Mouse (Mus musculus): Measurements from ENCODE around the gene Efcab2. TPM values are rescaled to one million over a fixed set of nuclear protein-coding genes. Genes with fewer than 3 reads are reported as not detected.

Efcab2 gene
- 0.89 and 1.4 TPM in 2 replicates for polyA plus RNA-seq (2012; rRNA removed)

- no peak for DNase-seq (ENCODE audit: low read depth)
Measured at GRCm38 (mm10) chr1:178405951-178406711, at the start of gene Efcab2. Efcab2 (plus strand) TSS chr1:178406085.

- no peak for DNase-seq (ENCODE audit: low read depth)
Measured at GRCm38 (mm10) chr1:178357776-178358710, 47.8 kb upstream of the Efcab2 start.

- no peak for DNase-seq (ENCODE audit: low read depth)
Measured at GRCm38 (mm10) chr1:178360264-178360663, 45.6 kb upstream of the Efcab2 start.

- no peak for DNase-seq (ENCODE audit: low read depth)
Measured at GRCm38 (mm10) chr1:178360702-178361101, 45.2 kb upstream of the Efcab2 start.

GRCm38 (mm10) chr1:178365171-178365570 is 40.7 kb upstream of the Efcab2 start:
- no peak for DNase-seq (ENCODE audit: low read depth)

GRCm38 (mm10) chr1:178368121-178368520 is 37.8 kb upstream of the Efcab2 start:
- DNase-seq (ENCODE audit: low read depth): no peak

- DNase-seq (ENCODE audit: low read depth): peak; percentile 49
Measured at GRCm38 (mm10) chr1:178368548-178369271, 37.2 kb upstream of the Efcab2 start.

- DNase-seq (ENCODE audit: low read depth): peak; percentile 54
Measured at GRCm38 (mm10) chr1:178369272-178369651, 36.6 kb upstream of the Efcab2 start.

GRCm38 (mm10) chr1:178372681-178373080 is 33.2 kb upstream of the Efcab2 start:
- DNase-seq (ENCODE audit: low read depth): no peak

- no peak for DNase-seq (ENCODE audit: low read depth)
Measured at GRCm38 (mm10) chr1:178375381-178375780, 30.5 kb upstream of the Efcab2 start.

GRCm38 (mm10) chr1:178376061-178376460 is 29.8 kb upstream of the Efcab2 start:
- DNase-seq (ENCODE audit: low read depth): no peak

GRCm38 (mm10) chr1:178376907-178377306 is 29.0 kb upstream of the Efcab2 start:
- DNase-seq (ENCODE audit: low read depth): no peak

GRCm38 (mm10) chr1:178378115-178378514 is 27.8 kb upstream of the Efcab2 start:
- no peak for DNase-seq (ENCODE audit: low read depth)

GRCm38 (mm10) chr1:178379224-178379623 is 26.7 kb upstream of the Efcab2 start:
- no peak for DNase-seq (ENCODE audit: low read depth)

- peak; percentile 60 for DNase-seq (ENCODE audit: low read depth)
Measured at GRCm38 (mm10) chr1:178382165-178382564, 23.7 kb upstream of the Efcab2 start.

- no peak for DNase-seq (ENCODE audit: low read depth)
Measured at GRCm38 (mm10) chr1:178388802-178389201, 17.1 kb upstream of the Efcab2 start.

- no peak for DNase-seq (ENCODE audit: low read depth)
Measured at GRCm38 (mm10) chr1:178389401-178389800, 16.5 kb upstream of the Efcab2 start.

- DNase-seq (ENCODE audit: low read depth): no peak
Measured at GRCm38 (mm10) chr1:178392970-178393369, 12.9 kb upstream of the Efcab2 start.

- no peak for DNase-seq (ENCODE audit: low read depth)
Measured at GRCm38 (mm10) chr1:178395091-178395490, 10.8 kb upstream of the Efcab2 start.

- DNase-seq (ENCODE audit: low read depth): no peak
Measured at GRCm38 (mm10) chr1:178396383-178396782, 9.5 kb upstream of the Efcab2 start.

GRCm38 (mm10) chr1:178399879-178400278 is 6.0 kb upstream of the Efcab2 start:
- DNase-seq (ENCODE audit: low read depth): no peak

GRCm38 (mm10) chr1:178400652-178401051 is 5.2 kb upstream of the Efcab2 start:
- no peak for DNase-seq (ENCODE audit: low read depth)

Measured in gonadal fat pad, adult 2 months (tissue).